Mouse (Mus musculus) 3134 (cell line): ENCODE results near the gene Olfr643.
"Not testable (repeated sequence)": the region's sequence is repeated elsewhere in the genome, so short reads cannot be mapped to it uniquely, and the experiment has no call there.

Experiments
- DNase-seq: peaks from one replicate; pipeline ENCODE4 v3.0.0-alpha.2; 2011; ENCODE audit warnings: low spot score; ENCODE audit not compliant: insufficient read length; ENCODE audit errors: extremely low read depth

The Olfr643 gene

DNA sequence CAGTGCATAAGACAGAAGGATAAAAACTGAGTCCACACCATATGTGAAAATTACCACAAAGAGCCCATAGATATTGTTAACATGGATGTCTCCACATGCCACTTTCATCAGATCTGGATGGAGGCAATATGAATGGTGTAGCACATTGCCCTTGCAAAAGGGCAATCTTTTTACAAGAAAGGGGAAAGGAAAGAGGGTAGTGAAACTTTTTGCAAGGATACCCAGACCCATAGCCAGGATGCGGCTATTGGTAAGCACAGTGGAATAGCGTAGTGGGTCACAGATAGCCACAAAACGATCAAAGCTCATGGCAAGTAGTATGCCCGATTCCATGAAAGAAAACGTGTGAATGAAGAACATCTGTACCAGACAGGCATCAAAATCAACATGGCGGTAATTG is 115.6 kb downstream of the Olfr643 start:
- no peak for DNase-seq

DNA sequence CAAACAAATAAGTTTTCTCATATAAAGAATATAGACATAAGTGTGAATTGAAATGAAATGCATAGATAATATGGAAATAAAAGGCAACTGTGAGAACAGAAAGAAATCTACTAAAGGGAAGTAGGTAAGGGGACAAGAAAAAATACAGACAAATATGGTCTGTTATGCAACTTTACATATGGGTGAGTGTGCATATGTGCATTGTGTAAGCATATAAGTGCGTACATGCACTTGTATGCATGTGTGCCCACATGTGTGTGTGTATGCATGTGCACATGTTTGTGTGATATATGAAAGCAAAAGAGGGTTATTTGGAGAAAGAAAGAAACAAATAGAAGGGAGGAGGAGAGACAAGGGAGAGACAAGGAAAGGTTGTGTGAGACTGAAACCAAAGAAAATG is 118.3 kb downstream of the Olfr643 start:
- no peak for DNase-seq

DNA sequence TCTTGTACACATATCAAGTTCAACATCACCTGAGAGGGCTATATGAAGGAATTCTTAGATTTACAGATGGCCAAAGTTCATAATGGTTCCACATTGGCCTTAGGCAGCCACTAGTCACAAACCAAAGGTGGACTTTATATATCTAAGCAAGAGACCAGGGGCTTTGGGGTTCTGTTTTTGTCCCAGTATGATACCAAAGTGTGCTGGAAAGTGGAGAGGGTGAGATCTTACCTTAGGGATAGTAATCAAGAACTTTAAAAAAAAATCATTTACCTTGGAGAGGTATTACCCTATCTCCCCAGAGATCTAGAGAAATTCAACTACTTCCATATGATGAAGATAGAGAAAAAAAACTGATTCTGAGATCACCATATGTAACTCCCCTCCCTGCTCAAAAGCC is 120.0 kb downstream of the Olfr643 start, which contains the start of gene Olfr639:
Gene Olfr639, minus strand, starts transcription at position 101 of the 400 bp plus-strand sequence.
- DNase-seq = no peak

DNA sequence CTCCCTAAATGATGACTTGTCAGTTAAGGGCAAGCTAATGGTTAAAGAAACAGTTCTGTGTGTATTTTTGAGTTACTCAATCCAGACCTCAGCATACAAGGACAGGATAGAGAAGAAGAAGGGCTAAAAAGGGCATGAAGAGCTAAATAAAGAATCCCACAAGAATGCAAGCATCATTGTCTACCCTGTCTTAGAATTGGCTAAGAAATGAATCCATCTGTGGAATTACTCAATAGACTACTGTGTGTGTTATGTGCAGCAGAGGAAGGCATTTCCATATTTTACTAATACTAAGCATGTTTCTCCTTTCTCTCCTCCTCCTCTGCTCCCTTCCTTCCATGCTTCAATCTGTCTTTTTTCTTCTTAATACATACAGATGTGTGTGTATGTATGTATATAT is 138.1 kb downstream of the Olfr643 start:
- no peak for DNase-seq

DNA sequence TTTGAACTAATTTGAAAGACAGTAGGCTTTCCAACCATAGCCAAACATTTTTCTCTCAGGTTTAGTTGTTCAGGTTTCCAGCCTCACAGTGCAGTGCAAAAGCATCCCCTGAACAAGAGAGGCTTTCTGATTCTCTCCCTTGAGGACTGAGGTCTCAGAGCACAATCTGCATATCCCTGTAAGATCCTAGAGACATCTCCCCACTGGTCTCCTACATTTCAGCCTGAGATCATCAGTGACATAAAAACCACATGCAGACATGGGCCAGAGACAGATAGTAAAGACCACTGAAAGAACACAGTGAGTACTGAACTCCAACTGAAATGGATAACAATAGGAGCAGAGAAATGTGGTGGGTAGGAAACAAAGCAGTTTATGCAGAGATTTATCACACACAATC is 138.8 kb downstream of the Olfr643 start, which contains the start of gene Olfr638:
Gene Olfr638, plus strand, starts transcription at position 301 of the 400 bp plus-strand sequence.
- no peak for DNase-seq

DNA sequence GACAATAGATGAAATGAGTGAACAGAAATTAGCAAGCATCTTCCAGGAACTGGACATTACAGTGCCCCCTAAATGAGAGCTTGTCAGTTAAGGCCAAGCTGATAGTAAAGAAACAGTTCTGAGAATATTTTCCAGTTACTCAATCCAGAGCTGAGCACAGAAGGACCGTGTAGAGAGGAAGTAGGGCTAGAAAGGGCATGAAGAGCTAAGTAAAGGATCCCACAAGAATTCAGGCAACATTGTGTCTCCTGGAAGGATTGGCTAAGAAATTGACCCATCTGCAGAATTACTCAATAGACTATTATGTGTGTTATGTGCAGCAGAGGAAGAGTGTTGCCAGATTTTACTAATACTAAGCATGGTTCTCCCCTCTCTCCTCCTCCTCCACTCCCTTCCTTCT is 165.4 kb downstream of the Olfr643 start:
- DNase-seq = no peak

DNA sequence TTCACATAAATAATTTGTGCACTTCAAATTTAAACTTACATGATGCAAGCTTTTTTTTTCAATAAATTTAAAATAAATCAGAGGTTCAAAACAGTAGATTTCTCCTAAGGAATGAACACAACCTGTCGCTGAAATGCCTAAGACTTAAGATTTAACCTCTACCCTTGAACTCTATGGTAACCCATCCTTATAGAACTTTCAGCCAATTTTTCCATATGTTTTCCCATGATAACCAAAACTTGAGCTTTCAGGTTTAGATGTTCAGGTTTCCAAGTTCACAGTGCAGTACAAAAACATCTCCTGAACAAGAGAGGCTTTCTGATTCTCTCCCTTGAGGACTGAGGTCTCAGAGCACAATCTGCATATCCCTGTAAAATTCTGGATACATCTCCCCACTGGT is 166.4 kb downstream of the Olfr643 start, which contains the start of gene Olfr635:
Gene Olfr635, plus strand, starts transcription at position 301 of the 400 bp plus-strand sequence.
- DNase-seq = no peak

DNA sequence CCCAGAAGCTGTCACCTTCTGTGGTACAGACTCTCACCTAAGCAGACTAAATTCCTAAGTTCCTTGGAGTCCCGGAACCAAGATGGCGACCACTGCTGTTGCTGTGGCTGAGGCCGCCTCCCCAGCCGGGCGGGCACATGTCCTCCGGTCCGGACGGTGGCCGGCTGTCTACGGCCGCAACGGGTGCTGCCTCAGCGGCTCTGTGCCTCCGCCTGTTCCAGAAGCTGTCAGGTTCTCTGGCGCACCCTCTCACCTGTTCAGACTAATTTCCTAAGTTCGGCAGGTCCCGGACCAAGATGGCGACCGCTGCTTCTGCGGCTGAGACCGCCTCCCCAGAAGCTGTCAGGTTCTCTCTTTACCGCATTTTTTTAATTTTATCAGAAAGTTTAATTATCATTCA is 170.3 kb downstream of the Olfr643 start:
- not testable (repeated sequence) for DNase-seq
